Mouse (Mus musculus) heart, embryonic 15.5 days (tissue): Measurements from ENCODE around the gene Clec2g. TPM values are rescaled to one million over a fixed set of nuclear protein-coding genes. Genes with fewer than 3 reads are reported as not detected.
A peak's percentile ranks its signal among the peaks of the same experiment; 100 is the strongest.
"Not testable (repeated sequence)": the region's sequence is repeated elsewhere in the genome, so short reads cannot be mapped to it uniquely, and the experiment has no call there.

Experiments used
- ATAC-seq: fragments of 200-750 bp; cut with Nextera tagmentation; replicated peaks from 2 replicates; pipeline ENCODE4 v1.8.0; 2017; ENCODE audit warnings: low read depth, moderate TSS enrichment; ENCODE audit not compliant: insufficient number of reproducible peaks, insufficient read depth, low FRiP score
- H3K27ac ChIP-seq: fragments of 300-500 bp; sonication (generic); 2 replicates; pipeline ENCODE4 v1.5.1; 2015; ENCODE audit warnings: mild to moderate bottlenecking, inconsistent platforms
- H3K27me3 ChIP-seq: fragments of 300-500 bp; sonication (generic); 2 replicates; pipeline ENCODE4 v1.6.1; 2015; ENCODE audit warnings: inconsistent platforms
- H3K36me3 ChIP-seq: fragments of 300-500 bp; sonication (generic); 2 replicates; pipeline ENCODE4 v1.6.1; 2015; ENCODE audit warnings: mild to moderate bottlenecking, inconsistent platforms
- H3K4me1 ChIP-seq: fragments of 300-500 bp; sonication (generic); replicated peaks from 2 replicates; pipeline ENCODE4 v1.6.1; 2015; ENCODE audit warnings: inconsistent platforms
- H3K4me2 ChIP-seq: fragments of 300-500 bp; sonication (generic); 2 replicates; pipeline ENCODE4 v1.6.1; 2015; ENCODE audit warnings: inconsistent platforms, mild to moderate bottlenecking, moderate library complexity
- H3K4me3 ChIP-seq: fragments of 300-500 bp; sonication (generic); 2 replicates; pipeline ENCODE4 v1.5.1; 2015; ENCODE audit warnings: mild to moderate bottlenecking, inconsistent platforms
- H3K9ac ChIP-seq: fragments of 300-500 bp; sonication (generic); 2 replicates; pipeline ENCODE4 v1.6.1; 2015; ENCODE audit warnings: mild to moderate bottlenecking, inconsistent platforms
- H3K9me3 ChIP-seq: fragments of 300-500 bp; sonication (generic); replicated peaks from 2 replicates; pipeline ENCODE4 v1.6.1; 2016; ENCODE audit warnings: inconsistent platforms
- WGBS: fragments of 180-500 bp; shearing (Covaris S2); methylation state at CpG from one replicate; pipeline ENCODE4 v1.1.7; 2015; ENCODE audit warnings: mixed read lengths; 5-methylcytosine and 5-hydroxymethylcytosine counted together
- polyA plus RNA-seq: library from polyadenylated mRNA; unstranded; fragments of >200 nt; fragmentation: Nextera tagmentation; extraction: Ambion mirVana; gene quantifications from 2 replicates; pipeline ENCODE4 v1.2.1, GENCODE M21; 2015

The Clec2g gene
- not detected in 2 replicates for polyA plus RNA-seq

DNA sequence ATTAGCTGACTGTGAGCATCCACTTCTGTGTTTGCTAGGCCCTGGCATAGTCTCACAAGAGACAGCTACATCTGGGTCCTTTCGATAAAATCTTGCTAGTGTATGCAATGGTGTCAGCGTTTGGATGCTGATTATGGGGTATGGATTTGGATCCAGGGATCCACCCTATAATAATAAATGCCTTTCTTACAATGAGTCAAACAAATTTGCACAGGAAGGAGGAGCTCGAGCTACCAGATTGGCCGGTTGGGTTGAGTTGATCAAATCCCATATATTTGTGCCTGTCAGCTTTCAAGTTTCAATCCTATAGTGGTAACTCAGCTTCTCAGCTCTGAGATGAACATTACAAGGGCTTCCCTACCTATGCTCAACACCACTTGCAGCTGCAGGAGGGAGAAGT, at the start of gene Clec2g:
TSS of gene Clec2g (plus strand) at position 301 of the 400 bp plus-strand sequence.
- not testable (repeated sequence) for H3K4me2 ChIP-seq, H3K36me3 ChIP-seq, H3K27ac ChIP-seq, H3K9ac ChIP-seq, H3K4me1 ChIP-seq, H3K9me3 ChIP-seq, ATAC-seq, H3K27me3 ChIP-seq, H3K4me3 ChIP-seq
- WGBS = 95% methylated on average over 4 of the region's 4 CpGs

DNA sequence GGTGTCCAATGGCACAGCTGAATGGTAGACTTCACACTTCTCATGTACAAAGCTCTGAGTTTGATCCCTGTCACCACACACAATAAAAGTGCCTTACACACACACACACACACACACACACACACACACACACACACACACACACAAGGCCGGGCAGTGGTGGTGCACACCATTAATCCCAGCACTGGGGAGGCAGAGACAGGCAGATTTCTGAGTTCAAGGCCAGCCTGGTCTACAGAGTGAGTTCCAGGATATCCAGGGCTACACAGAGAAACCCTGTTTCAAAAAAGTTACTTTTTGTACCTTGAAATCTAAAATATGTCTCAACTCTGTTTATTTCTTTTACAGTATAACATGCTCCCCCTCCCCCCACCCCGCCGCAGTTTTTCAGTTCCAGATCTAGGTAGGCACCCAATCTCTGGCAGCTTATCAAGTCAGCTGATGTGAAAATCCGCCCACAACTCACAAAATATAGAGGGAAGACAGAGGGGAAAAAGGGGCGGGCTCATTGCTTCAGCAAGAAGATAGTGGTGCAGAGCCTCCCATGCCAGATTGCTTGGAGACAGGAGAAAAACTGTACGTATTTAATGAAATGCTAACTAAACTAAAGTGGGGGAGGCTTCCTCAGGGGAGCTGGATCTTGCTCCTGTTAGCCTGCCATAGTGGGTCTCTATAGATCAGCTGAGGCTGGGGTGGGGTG, 46.9 kb upstream of the Clec2g start, which contains the start of gene Clec2i:
TSS of gene Clec2i (plus strand) at position 498 of the 700 bp plus-strand sequence.
- not testable (repeated sequence) for H3K36me3 ChIP-seq
- 77% methylated on average over 6 of the region's 6 CpGs for WGBS

DNA sequence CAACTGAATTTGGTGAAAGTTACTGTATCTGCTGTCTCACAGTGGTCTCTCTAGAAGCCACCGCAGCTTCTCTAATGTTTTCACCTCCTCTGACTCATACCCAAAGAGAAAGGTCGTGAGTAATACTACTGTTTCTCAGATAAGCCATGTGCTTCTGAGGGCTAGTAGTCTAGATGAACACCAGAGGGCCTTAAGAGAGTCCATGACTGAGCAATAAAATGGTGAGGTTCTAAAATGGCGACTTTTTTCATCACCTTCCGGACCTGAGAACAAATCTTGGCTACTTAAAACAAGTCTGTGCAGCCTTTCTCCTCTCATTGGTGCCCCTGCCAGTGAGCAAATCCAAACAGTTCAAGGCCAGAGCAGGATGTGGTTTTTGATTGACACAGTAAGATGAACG, 45.3 kb upstream of the Clec2g start:
- 66% methylated on average over 5 of the region's 5 CpGs for WGBS
- no peaks in the 10 kb centered on the region for H3K9me3 ChIP-seq
- no peak for ATAC-seq
- H3K4me2 ChIP-seq = no peak overlapping the region
- H3K4me3 ChIP-seq = 0 out of 2 replicates have a peak overlapping the region, but pooled peaks have one; percentile 4
- H3K36me3 ChIP-seq = no peaks in the 10 kb centered on the region
- H3K27me3 ChIP-seq = no peaks in the 10 kb centered on the region
- H3K9ac ChIP-seq = no peak overlapping the region
- H3K4me1 ChIP-seq = no peaks in the 10 kb centered on the region
- H3K27ac ChIP-seq = no peak overlapping the region

More for the DNA sequence above, 46.9 kb upstream of the Clec2g start, which contains the start of gene Clec2i:
- H3K4me1 ChIP-seq, H3K4me2 ChIP-seq, H3K27me3 ChIP-seq, H3K9me3 ChIP-seq, H3K27ac ChIP-seq, H3K4me3 ChIP-seq, H3K9ac ChIP-seq, ATAC-seq: not testable (repeated sequence)

DNA sequence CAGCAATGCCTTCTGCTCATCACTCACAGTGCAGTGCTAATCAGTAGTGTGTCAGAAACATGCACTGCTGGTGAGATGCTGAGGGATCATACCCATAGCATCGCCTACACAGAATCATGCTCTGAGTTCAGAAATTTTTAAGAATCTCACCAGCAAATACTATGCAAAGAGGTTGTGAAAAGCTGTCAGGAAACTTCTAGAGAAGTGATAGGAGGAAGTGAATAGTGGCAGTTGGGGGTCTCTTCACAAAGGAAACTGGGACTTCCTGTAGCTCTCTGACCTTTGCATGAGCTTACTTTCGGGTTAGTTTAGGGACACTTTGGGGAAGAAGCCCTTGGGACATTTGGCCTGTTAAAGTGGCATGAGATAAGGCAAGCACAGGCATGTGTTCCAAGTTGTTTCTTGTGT, 43.2 kb upstream of the Clec2g start, which contains the start of gene BC035044:
TSS of gene BC035044 (minus strand) at position 179 of the 408 bp plus-strand sequence.
- Histone ChIP-seq H3K27me3 (no peaks in the 10 kb centered on the region), H3K9ac (no peak within 1 kb of the TSS), H3K9me3 (no peaks in the 10 kb centered on the region), H3K4me1 (no peaks in the 10 kb centered on the region), H3K4me3 (no peak within 1 kb of the TSS), H3K4me2 (no peak within 1 kb of the TSS), H3K36me3 (no peaks in the 10 kb centered on the region), H3K27ac (no peak within 1 kb of the TSS)
- ATAC-seq = no peak
- WGBS = 53% methylated on average over 2 of the region's 2 CpGs

DNA sequence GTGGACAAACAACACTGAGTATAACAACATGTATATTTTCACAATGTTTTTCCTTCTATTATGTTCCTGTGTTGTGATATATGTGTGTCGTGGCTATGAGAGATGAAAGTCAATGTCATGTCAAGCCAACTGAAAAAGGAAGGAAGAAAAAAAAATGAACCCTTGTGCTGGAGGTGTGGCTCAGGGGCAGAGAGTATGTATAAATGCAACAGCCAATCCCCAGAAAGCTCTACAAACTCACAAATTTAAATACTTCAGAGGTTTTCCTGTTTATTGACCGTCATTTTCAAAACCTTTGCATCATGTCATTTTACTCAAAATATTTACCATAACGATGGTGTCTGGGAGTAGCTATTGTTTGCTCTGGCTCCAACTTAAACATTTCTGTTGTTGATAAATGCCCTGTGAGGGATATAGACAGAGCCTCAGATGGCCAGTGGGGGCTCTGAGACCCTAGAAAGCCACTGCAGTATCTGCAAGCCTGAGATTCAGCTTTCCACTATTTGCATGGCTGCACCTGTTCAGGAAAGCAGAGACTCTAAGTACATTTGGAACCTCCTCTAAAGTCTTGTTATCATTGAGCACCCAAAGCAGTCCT, 38.7 kb upstream of the Clec2g start:
- Histone ChIP-seq H3K4me3 (no peak overlapping the region), H3K4me2 (no peak overlapping the region), H3K27ac (no peak overlapping the region), H3K9ac (no peak overlapping the region), H3K27me3 (no peaks in the 10 kb centered on the region), H3K9me3 (no peaks in the 10 kb centered on the region), H3K36me3 (no peaks in the 10 kb centered on the region), H3K4me1 (no peaks in the 10 kb centered on the region)
- no peak for ATAC-seq
- WGBS = 82% methylated on average over 3 of the region's 3 CpGs

DNA sequence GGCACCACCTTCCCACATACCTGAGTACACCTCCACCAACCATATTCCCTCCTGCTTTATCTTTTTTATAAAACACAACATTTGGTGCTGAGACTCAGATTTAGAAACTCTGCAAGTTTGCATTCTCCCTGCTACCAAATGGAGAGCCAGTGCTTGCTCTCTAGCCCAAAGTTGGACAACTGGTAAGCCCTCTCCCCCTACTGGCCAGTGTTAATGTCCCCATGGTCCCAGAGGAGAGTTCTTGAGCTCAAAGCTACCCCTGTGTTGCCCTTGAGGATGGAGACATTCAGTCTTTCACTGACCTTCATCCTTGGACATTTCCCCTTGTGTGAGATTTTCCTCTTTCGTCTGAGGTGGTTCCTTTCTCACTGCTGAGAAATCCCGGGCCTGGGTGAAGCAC, 34.1 kb upstream of the Clec2g start:
- no peak overlapping the region for H3K27ac ChIP-seq
- H3K27me3 ChIP-seq = no peaks in the 10 kb centered on the region
- H3K4me2 ChIP-seq = no peak overlapping the region
- H3K4me3 ChIP-seq = no peak overlapping the region
- H3K36me3 ChIP-seq = no peaks in the 10 kb centered on the region
- H3K4me1 ChIP-seq = no peaks in the 10 kb centered on the region
- H3K9ac ChIP-seq = no peak overlapping the region
- 74% methylated on average over 2 of the region's 2 CpGs for WGBS
- H3K9me3 ChIP-seq = no peaks in the 10 kb centered on the region
- no peak for ATAC-seq

DNA sequence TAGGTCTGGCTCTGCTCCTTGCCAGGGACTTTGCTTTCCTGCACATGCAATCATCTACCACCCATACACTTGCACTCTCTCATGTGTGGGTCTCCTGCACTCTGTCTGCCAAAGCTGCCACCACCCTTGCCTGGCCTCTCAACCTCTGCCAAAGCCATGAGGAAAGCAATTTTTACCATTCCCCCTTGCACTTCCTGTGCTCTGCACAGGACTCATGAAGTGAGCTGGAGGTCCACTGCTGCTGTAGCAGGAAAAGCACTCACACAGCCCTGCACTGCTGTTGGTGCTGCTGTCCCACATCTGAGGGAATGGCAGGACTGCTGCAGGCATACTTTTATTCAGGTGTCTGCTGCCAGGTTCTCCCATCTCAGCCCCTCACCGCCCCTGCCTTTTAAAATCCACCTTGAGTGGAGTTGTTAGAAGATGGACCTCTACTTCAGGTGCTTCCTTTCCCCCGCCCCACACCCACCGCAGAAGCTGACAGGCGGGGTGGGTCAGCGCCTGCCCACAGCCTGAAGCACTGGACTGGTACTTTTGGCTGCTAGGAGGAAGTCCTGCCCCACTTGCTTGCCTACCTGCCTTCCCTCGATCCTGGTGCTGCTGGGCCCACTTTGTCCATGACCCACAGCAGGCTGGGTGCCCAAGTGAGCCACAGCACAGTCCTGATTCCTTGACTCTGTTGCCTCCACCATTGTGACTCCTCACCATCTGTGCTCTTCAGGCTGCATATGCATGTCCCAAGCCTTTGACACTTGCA, 33.2 kb upstream of the Clec2g start:
- H3K36me3 ChIP-seq, H3K27me3 ChIP-seq, ATAC-seq, H3K27ac ChIP-seq, H3K4me3 ChIP-seq, H3K9ac ChIP-seq, H3K9me3 ChIP-seq, H3K4me1 ChIP-seq, H3K4me2 ChIP-seq: not testable (repeated sequence)
- WGBS = 83% methylated on average over 6 of the region's 6 CpGs

DNA sequence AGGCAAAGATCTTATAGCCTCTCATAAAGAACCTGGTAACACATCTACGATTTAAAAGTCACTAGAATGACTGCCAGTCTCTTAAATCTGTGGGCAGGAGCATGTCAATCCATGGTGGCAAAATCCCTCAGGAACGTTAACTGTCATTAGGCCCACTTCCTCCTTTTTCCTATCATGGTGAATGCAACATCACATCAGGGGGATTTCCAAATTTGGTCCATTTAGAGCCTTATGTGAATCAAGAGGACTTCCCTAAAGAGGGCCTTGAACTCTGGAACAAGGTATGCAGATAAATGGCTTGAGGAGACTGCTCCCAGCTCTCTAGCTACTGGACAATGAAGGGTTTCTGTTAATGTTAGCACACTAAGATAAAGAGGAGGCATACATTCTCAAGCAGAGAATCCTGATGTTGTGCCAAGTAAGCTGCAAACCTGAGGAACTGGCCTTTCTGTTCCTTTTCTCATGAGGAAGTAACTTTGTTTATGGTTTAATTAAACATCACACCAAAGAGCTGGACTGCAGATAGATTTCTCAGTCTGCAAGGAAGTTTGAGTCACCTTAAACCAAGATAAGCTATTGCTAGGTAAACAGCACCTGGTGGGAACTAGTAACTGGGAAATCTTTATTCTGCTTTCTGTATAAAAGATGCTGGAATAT, 20.5 kb upstream of the Clec2g start:
- H3K4me3 ChIP-seq = no peak overlapping the region
- no peaks in the 10 kb centered on the region for H3K9me3 ChIP-seq
- H3K4me1 ChIP-seq = no peaks in the 10 kb centered on the region
- ATAC-seq = no peak
- WGBS = 72% methylated on average over 2 of the region's 2 CpGs
- H3K36me3 ChIP-seq = no peaks in the 10 kb centered on the region
- no peaks in the 10 kb centered on the region for H3K27me3 ChIP-seq
- no peak overlapping the region for H3K27ac ChIP-seq
- H3K4me2 ChIP-seq = no peak overlapping the region
- H3K9ac ChIP-seq = no peak overlapping the region

DNA sequence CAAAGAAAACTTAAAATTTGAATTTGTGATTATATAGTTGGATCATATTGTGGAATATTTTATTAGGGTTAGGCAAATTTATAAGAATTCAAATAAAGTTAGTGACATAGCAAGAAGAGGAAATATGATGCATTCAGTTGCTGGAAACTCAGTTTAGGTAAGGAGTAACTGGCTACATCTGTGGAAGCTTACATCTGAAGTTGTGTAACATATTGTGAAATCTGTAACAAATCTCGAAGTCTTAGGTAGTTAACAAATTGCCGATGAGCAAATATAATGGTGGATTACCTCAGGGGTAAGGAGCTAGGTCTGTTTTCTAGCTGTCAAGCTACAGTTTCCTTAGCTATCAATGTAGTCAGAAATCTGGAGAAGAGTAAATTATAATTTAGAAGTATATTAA, 16.9 kb upstream of the Clec2g start:
- no peak for ATAC-seq
- no peaks in the 10 kb centered on the region for H3K36me3 ChIP-seq
- 74% methylated on average over 2 of the region's 2 CpGs for WGBS
- no peak overlapping the region for H3K9ac ChIP-seq
- H3K27ac ChIP-seq = no peak overlapping the region
- H3K4me2 ChIP-seq = no peak overlapping the region
- H3K4me3 ChIP-seq = no peak overlapping the region
- no peaks in the 10 kb centered on the region for H3K27me3 ChIP-seq
- H3K4me1 ChIP-seq = no peaks in the 10 kb centered on the region
- H3K9me3 ChIP-seq = no peaks in the 10 kb centered on the region

DNA sequence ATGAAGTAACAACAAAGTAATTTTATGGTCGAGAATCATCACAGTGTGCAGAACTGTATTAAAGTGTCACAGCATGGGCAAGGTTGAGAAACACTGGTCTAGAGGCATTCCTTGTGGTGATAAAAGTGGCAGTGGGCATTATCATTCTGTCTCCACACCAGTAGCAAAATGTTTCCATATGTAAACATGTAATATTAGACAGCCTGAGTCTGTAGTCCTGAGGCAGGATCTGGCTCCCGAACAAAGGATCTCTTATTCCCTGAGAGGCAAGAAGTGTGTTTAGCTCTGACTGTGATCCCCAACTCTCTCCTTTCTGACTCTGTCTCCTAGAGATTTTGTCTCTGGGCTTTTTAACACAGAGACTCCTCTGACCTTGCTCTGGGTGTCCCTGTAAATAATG, 1.1 kb upstream of the Clec2g start:
- Histone ChIP-seq H3K9me3 (no peaks in the 10 kb centered on the region), H3K27me3 (no peaks in the 10 kb centered on the region), H3K4me2 (no peak overlapping the region), H3K4me3 (no peak overlapping the region), H3K27ac (no peak overlapping the region), H3K4me1 (no peaks in the 10 kb centered on the region), H3K9ac (no peak overlapping the region), H3K36me3 (no peaks in the 10 kb centered on the region)
- ATAC-seq = no peak
- WGBS = 60% methylated on average over 2 of the region's 2 CpGs
